Mouse (Mus musculus) mesoderm, embryonic 11.5 days (tissue): ENCODE results near the gene Tbxa2r.

ENCODE experiments used
- DNase-seq: peaks from one replicate; pipeline ENCODE4 v3.0.0-alpha.2; 2012; ENCODE audit warnings: low read depth, low spot score

Tbxa2r gene

GRCm38 (mm10) chr10:81319741-81320549, 8.6 kb upstream of the Tbxa2r start:
- DNase-seq: peak; percentile 98

- DNase-seq: peak; percentile 100
Measured at GRCm38 (mm10) chr10:81320550-81321347, 7.8 kb upstream of the Tbxa2r start, which contains the start of gene Cactin. Gene Cactin (plus strand): TSS chr10:81321103.

GRCm38 (mm10) chr10:81321436-81321835, 7.1 kb upstream of the Tbxa2r start:
- DNase-seq: no peak

- DNase-seq: no peak
Measured at GRCm38 (mm10) chr10:81322444-81322843, 6.1 kb upstream of the Tbxa2r start.

- DNase-seq: no peak
Measured at GRCm38 (mm10) chr10:81323141-81323775, 5.3 kb upstream of the Tbxa2r start.

GRCm38 (mm10) chr10:81323791-81324530, 4.6 kb upstream of the Tbxa2r start:
- DNase-seq: no peak

- no peak for DNase-seq
Measured at GRCm38 (mm10) chr10:81325176-81325575, 3.4 kb upstream of the Tbxa2r start.

GRCm38 (mm10) chr10:81325781-81326180, 2.8 kb upstream of the Tbxa2r start:
- DNase-seq: no peak

GRCm38 (mm10) chr10:81326858-81327257, 1.7 kb upstream of the Tbxa2r start:
- no peak for DNase-seq

GRCm38 (mm10) chr10:81327959-81328358, 572 bp upstream of the Tbxa2r start:
- DNase-seq: no peak

GRCm38 (mm10) chr10:81329194-81329975, 854 bp downstream of the Tbxa2r start:
- DNase-seq: no peak

- no peak for DNase-seq
Measured at GRCm38 (mm10) chr10:81330007-81330406, 1.5 kb downstream of the Tbxa2r start.

GRCm38 (mm10) chr10:81332277-81332676, 3.7 kb downstream of the Tbxa2r start:
- no peak for DNase-seq

- no peak for DNase-seq
Measured at GRCm38 (mm10) chr10:81334324-81334723, 5.8 kb downstream of the Tbxa2r start.

- DNase-seq: no peak
Measured at GRCm38 (mm10) chr10:81335393-81336340, 7.1 kb downstream of the Tbxa2r start.

GRCm38 (mm10) chr10:81336558-81336957, 8.0 kb downstream of the Tbxa2r start:
- DNase-seq: no peak

GRCm38 (mm10) chr10:81340551-81341332, 12.2 kb downstream of the Tbxa2r start:
- no peak for DNase-seq

- peak; percentile 74 for DNase-seq
Measured at GRCm38 (mm10) chr10:81341333-81341949, 12.9 kb downstream of the Tbxa2r start.
